Mouse (Mus musculus) kidney, embryonic 14.5 days (tissue): Measurements from ENCODE around the gene Ifne. TPM values are rescaled to one million over a fixed set of nuclear protein-coding genes. Genes with fewer than 3 reads are reported as not detected.

Experiments used
- microRNA counts: library from miRNA; unstranded; fragments of <30 nt; microRNA quantifications from one replicate; lab custom pipeline; 2017
- microRNA-seq: library from miRNA; unstranded; fragments of <30 nt; microRNA quantifications from one replicate; pipeline ENCODE4, GENCODE M21; 2016
- polyA plus RNA-seq: library from polyadenylated mRNA; unstranded; fragments of >200 nt; fragmentation: Nextera tagmentation; extraction: Ambion mirVana; gene quantifications from 2 replicates; pipeline ENCODE4 v1.2.1, GENCODE M21; 2014

Ifne gene
- polyA plus RNA-seq, 1 experiment from 2014 or later: not detected

MicroRNAs within 50 kb of the gene (microRNA counts, 519-probe panel; counts per million panel counts)
- microRNA mmu-miR-31 (lab: Ali Mortazavi, UCI): 3,347 counts per million, percentile 12 among the panel's probes with 10 or more counts

Small RNA genes within 50 kb of the gene (microRNA-seq; reads per million reads assigned to microRNA genes)
- gene Mir31: 168 reads per million, percentile 60 among the genes with 10 or more reads in this experiment

Other genes starting within 250 kb of the Ifne start
- not detected in 2 replicates for gene C87499, start 245.8 kb downstream of the Ifne start, polyA plus RNA-seq
- not detected in 2 replicates for gene Ifna13, start 235.7 kb downstream of the Ifne start, polyA plus RNA-seq
- not detected in 2 replicates for gene Ifna16, start 203.3 kb downstream of the Ifne start, polyA plus RNA-seq
- not detected in 2 replicates for gene Ifna2, start 196.3 kb downstream of the Ifne start, polyA plus RNA-seq
- gene Ifnab, start 188.8 kb downstream of the Ifne start, polyA plus RNA-seq: not detected in 2 replicates
- gene Gm26566, start 158.4 kb downstream of the Ifne start, polyA plus RNA-seq: 0.31 and 0.81 TPM in 2 replicates
- gene Klhl9, start 157.7 kb downstream of the Ifne start, polyA plus RNA-seq: 86.2 and 120 TPM in 2 replicates
- not detected in 2 replicates for gene Gm13271, start 125.3 kb downstream of the Ifne start, polyA plus RNA-seq
- gene Gm13283, start 120.1 kb downstream of the Ifne start, polyA plus RNA-seq: 0.30 and 0.47 TPM in 2 replicates
- gene Gm13290, start 106.4 kb downstream of the Ifne start, polyA plus RNA-seq: 0.51 and 0.92 TPM in 2 replicates
- gene Gm13289, start 103.3 kb downstream of the Ifne start, polyA plus RNA-seq: not detected in 2 replicates
- gene Gm13272, start 100.4 kb downstream of the Ifne start, polyA plus RNA-seq: not detected in 2 replicates
- gene Ifnz, start 98.1 kb downstream of the Ifne start, polyA plus RNA-seq: 0.19 TPM in 1 of 2 replicates, not detected in the other
- gene Gm13276, start 94.5 kb downstream of the Ifne start, polyA plus RNA-seq: not detected in 2 replicates
- not detected in 2 replicates for gene Gm13277, start 91.6 kb downstream of the Ifne start, polyA plus RNA-seq
- not detected in 2 replicates for gene Gm13278, start 88.7 kb downstream of the Ifne start, polyA plus RNA-seq
- not detected in 2 replicates for gene Gm13275, start 85.7 kb downstream of the Ifne start, polyA plus RNA-seq
- gene Gm13279, start 82.8 kb downstream of the Ifne start, polyA plus RNA-seq: not detected in 2 replicates
- 0.19 and 0.69 TPM in 2 replicates for gene Gm13285, start 80.5 kb downstream of the Ifne start, polyA plus RNA-seq
- gene Gm13287, start 76.9 kb downstream of the Ifne start, polyA plus RNA-seq: not detected in 2 replicates
- gene Gm13288, start 74.7 kb downstream of the Ifne start, polyA plus RNA-seq: not detected in 2 replicates
- gene Ifna7, start 64.0 kb downstream of the Ifne start, polyA plus RNA-seq: not detected in 2 replicates
- not detected in 2 replicates for gene Ifna11, start 60.2 kb downstream of the Ifne start, polyA plus RNA-seq
- gene Ifna6, start 52.8 kb downstream of the Ifne start, polyA plus RNA-seq: not detected in 2 replicates
- not detected in 2 replicates for gene Ifna5, start 44.7 kb downstream of the Ifne start, polyA plus RNA-seq
- not detected in 2 replicates for gene Ifna4, start 38.3 kb downstream of the Ifne start, polyA plus RNA-seq
- gene Ifna1, start 30.1 kb downstream of the Ifne start, polyA plus RNA-seq: not detected in 2 replicates